Mouse (Mus musculus) testis, adult 2 months (tissue): ENCODE data around the gene Klc1.

ENCODE experiments used
- CTCF ChIP-seq: fragments of 200-500 bp; IDR thresholded peaks from 2 replicates; pipeline ENCODE4 v1.5.1; 2012; ENCODE audit warnings: low read depth, mild to moderate bottlenecking, inconsistent platforms, low read length, moderate library complexity; ENCODE audit not compliant: control insufficient read depth, insufficient read depth, insufficient replicate concordance
- POLR2A ChIP-seq: fragments of 200-500 bp; IDR thresholded peaks from 2 replicates; pipeline ENCODE4 v1.6.1; 2012; ENCODE audit warnings: low read depth, mild to moderate bottlenecking, inconsistent platforms, low read length, moderate library complexity; ENCODE audit not compliant: control insufficient read depth

DNA sequence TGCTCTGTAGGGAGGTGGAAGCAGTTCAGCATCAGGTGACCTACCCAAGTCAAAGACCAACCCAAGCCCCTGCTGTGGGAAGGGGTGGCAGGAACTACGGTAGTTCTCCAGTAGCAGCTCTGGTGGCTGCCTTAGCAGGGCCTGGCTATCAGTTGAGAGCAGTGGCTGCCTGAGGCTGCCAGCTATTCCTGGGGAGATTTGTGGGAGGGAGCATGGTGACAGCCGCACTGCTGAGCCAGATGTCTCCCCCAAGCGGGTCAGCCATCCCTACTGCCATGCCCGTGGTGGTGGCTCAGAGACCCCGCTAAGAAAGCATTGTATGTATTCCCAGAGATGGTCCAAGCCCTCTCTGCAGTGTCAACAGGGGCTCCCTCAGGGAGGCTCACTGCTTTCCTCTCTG is 74.0 kb downstream of the Klc1 start:
- TF ChIP-seq POLR2A = no peak
- no peak for TF ChIP-seq CTCF
